Mouse (Mus musculus): ENCODE measurements around the gene Hmcn1.

DNA sequence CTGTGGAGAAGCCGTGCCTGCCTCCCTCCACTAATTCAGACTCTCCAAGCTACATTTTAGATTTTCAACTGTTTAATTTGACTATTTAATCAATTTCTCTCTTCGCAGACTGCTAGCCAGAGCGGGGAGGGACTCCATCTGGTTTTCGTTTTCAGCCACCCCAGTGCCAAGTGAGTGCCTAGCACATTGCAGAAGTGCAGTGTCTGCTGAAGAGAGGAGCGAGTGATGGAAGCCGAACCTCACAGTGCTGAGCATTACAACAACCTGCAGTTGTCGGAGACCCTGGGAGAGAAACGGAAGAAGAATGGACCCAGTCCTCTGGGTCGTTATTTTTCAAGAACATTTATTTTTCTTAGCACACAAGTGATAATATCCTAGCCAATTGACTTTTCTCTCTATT, 59.6 kb downstream of the Hmcn1 start:
- no peak for TF ChIP-seq CTCF (IDR thresholded peaks at IDR 0.05; ENCODE audit: borderline replicate concordance, insufficient read depth, low read depth, low read length)
- TF ChIP-seq POLR2A (IDR thresholded peaks at IDR 0.05; ENCODE audit: borderline replicate concordance, insufficient read depth, low read length) = no peak
